Mouse (Mus musculus) CH12.LX (cell line): ENCODE results near the gene Dnttip2.
"Not testable (repeated sequence)": the region's sequence is repeated elsewhere in the genome, so short reads cannot be mapped to it uniquely, and the experiment has no call there.

Experiments used
- CHD1 ChIP-seq: IDR thresholded peaks from 2 replicates; pipeline ENCODE4 v1.6.1; 2012; ENCODE audit warnings: low read depth, low read length, improper control_type of control experiment, inconsistent platforms
- CTCF ChIP-seq, 2 experiments: IDR thresholded peaks in 1 of 2; conservative IDR thresholded peaks in 1 of 2; 2 replicates each; pipeline ENCODE4 v1.5.1; 2011 to 2012; ENCODE audit warnings: low read depth in 2 of 2, low read length in 2 of 2, improper control_type of control experiment in 1 of 2, inconsistent platforms in 1 of 2, mild to moderate bottlenecking in 1 of 2, moderate library complexity in 1 of 2
- IRF4 ChIP-seq: IDR thresholded peaks from 2 replicates; pipeline ENCODE4 v1.6.1; 2014; ENCODE audit warnings: low read depth, mild to moderate bottlenecking, inconsistent platforms, low read length, improper control_type of control experiment
- KAT2A ChIP-seq: IDR thresholded peaks from 2 replicates; pipeline ENCODE4 v1.6.1; 2012; ENCODE audit warnings: low read length, improper control_type of control experiment, inconsistent platforms; ENCODE audit not compliant: insufficient replicate concordance
- POLR2A ChIP-seq: IDR thresholded peaks from 2 replicates; pipeline ENCODE4 v1.6.1; 2011; ENCODE audit warnings: low read depth, mild to moderate bottlenecking, improper control_type of control experiment, low read length
- RAD21 ChIP-seq: IDR thresholded peaks from 2 replicates; pipeline ENCODE4 v1.6.1; 2011; ENCODE audit warnings: low read depth, mild to moderate bottlenecking, low read length, improper control_type of control experiment, moderate library complexity
- ZNF384 ChIP-seq: IDR thresholded peaks from 2 replicates; pipeline ENCODE4 v1.6.1; 2012; ENCODE audit warnings: low read depth, low read length, improper control_type of control experiment, inconsistent platforms

DNA sequence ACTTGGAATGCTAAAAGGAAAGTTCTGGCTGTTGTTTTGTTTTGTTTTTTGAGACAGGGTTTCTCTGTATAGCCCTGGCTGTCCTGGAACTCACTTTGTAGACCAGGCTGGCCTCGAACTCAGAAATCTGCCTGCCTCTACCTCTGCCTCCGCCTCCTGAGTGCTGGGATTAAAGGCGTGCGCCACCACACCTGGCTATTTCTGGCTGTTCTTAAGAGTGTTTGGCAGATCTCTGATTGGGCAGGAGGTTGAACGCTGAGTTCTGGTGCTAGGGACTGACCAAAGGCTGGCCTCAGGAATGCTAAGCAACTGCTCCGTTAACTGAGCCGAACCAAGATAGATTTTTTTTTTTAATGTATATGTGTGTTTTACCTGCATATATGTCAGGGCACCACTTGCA lies 20.1 kb upstream of the Dnttip2 start:
- TF ChIP-seq ZNF384; KAT2A; IRF4; POLR2A; CHD1; CTCF (conservative IDR thresholded peaks at IDR 0.05 in 1 of 2, IDR thresholded peaks at IDR 0.05 in 1 of 2; ENCODE audit: low read depth in 2 of 2, low read length in 2 of 2); RAD21: not testable (repeated sequence)
